Mouse (Mus musculus) lung, postnatal 0 days (tissue): ENCODE measurements around the gene Cdk16. TPM values are rescaled to one million over a fixed set of nuclear protein-coding genes. Genes with fewer than 3 reads are reported as not detected.
A peak's percentile ranks its signal among the peaks of the same experiment; 100 is the strongest.

Experiments used
- ATAC-seq: fragments of 200-750 bp; cut with Nextera tagmentation; 2 replicates; pipeline ENCODE4 v1.8.0; 2017; ENCODE audit warnings: moderate library complexity
- DNase-seq: peaks from one replicate; pipeline ENCODE4 v3.0.0-alpha.2; 2016; ENCODE audit warnings: low spot score
- H3K27ac ChIP-seq: fragments of 300-500 bp; sonication (generic); 2 replicates; pipeline ENCODE4 v1.5.1; 2014; ENCODE audit warnings: antibody characterized with exemption, mild to moderate bottlenecking, low read length, mixed read lengths
- H3K27me3 ChIP-seq: fragments of 300-500 bp; sonication (generic); replicated peaks from 2 replicates; pipeline ENCODE4 v1.6.1; 2014; ENCODE audit warnings: low read length, mixed read lengths; ENCODE audit not compliant: insufficient read depth
- H3K36me3 ChIP-seq: fragments of 300-500 bp; sonication (generic); 2 replicates; pipeline ENCODE4 v1.6.1; 2014; ENCODE audit warnings: low read length, mixed read lengths; ENCODE audit not compliant: insufficient read depth
- H3K4me1 ChIP-seq: fragments of 300-500 bp; sonication (generic); 2 replicates; pipeline ENCODE4 v1.6.1; 2014; ENCODE audit warnings: antibody characterized with exemption, low read depth, low read length, mixed read lengths; ENCODE audit not compliant: insufficient read depth
- H3K4me2 ChIP-seq: fragments of 300-500 bp; sonication (generic); replicated peaks from 2 replicates; pipeline ENCODE4 v1.6.1; 2014; ENCODE audit warnings: low read depth, mild to moderate bottlenecking, low read length, moderate library complexity, mixed read lengths
- H3K4me3 ChIP-seq: fragments of 300-500 bp; sonication (generic); 2 replicates; pipeline ENCODE4 v1.5.1; 2014; ENCODE audit warnings: low read depth, low read length
- H3K9ac ChIP-seq: fragments of 300-500 bp; sonication (generic); replicated peaks from 2 replicates; pipeline ENCODE4 v1.6.1; 2014; ENCODE audit warnings: low read depth, mild to moderate bottlenecking
- H3K9me3 ChIP-seq: fragments of 300-500 bp; sonication (generic); 2 replicates; pipeline ENCODE4 v1.6.1; 2016; ENCODE audit warnings: low read length, mixed read lengths
- CTCF ChIP-seq: IDR thresholded peaks from 2 replicates; pipeline ENCODE4 v1.5.1; 2016; ENCODE audit warnings: antibody characterized with exemption, mild to moderate bottlenecking
- EP300 ChIP-seq: IDR thresholded peaks from 2 replicates; pipeline ENCODE4 v1.6.1; 2016; ENCODE audit warnings: antibody characterized with exemption, mild to moderate bottlenecking, control low read depth
- WGBS: fragments of 180-500 bp; shearing (Covaris S2); extraction: QIAGEN DNeasy Blood & Tissue Kit; methylation state at CpG from one replicate; pipeline ENCODE4 v1.1.7; 2014; 5-methylcytosine and 5-hydroxymethylcytosine counted together
- polyA plus RNA-seq: library from polyadenylated mRNA; unstranded; fragments of >200 nt; fragmentation: Nextera tagmentation; extraction: Ambion mirVana; gene quantifications from 2 replicates; pipeline ENCODE4 v1.2.1, GENCODE M21; 2015

Gene Cdk16
- polyA plus RNA-seq, 1 experiment from 2014 or later, result 60.3 TPM

DNA sequence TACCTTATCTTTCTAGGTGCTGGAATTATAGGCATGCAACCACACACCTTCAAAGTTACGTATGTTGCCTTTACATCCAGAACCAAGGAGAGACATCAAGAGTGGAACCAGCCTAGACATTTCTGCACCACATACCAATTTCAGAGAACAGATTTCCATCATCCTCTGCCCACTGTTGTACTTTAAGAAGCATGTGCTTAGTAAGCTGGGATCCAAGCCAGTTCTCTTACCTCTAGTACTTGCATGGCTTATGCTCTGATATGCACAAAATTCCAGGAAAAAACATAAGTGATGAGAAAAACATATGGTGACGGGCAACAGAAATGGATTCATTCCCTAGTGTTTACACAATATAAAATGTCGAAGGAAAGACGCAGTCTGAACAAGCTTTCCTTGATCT is 48.7 kb downstream of the Cdk16 start:
- Histone ChIP-seq H3K9me3 (no peaks in the 10 kb centered on the region), H3K27me3 (no peaks in the 10 kb centered on the region), H3K36me3 (no peaks in the 10 kb centered on the region), H3K4me3 (no peak overlapping the region), H3K4me1 (no peaks in the 10 kb centered on the region), H3K9ac (no peak overlapping the region), H3K4me2 (no peak overlapping the region), H3K27ac (no peak overlapping the region)
- WGBS, result 50% methylated on average over 4 of the region's 4 CpGs
- TF ChIP-seq EP300, result no peak
- TF ChIP-seq CTCF, result no peak
- ATAC-seq (no peak), DNase-seq (peak; percentile 11)

DNA sequence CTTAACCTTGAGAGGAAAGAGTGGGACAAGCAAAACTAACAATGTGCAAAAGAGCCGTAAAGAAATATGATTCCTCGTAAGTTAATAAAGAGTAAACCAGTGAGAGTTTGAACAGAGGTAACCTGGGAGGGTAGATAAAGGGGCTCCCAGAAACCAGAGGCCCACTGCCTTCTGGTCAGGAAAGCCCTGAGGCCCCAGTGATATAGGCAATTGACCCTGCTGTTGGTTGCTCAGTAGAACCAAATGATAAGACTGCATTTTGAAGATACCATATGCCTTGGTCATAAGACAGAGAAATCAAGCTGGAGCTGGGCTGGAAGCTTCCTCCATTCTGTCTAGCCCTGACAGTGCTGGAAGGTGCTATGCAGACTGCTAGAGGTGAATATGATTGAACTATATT is 61.1 kb downstream of the Cdk16 start:
- Histone ChIP-seq H3K36me3 (no peaks in the 10 kb centered on the region), H3K9ac (no peak overlapping the region), H3K4me1 (no peaks in the 10 kb centered on the region), H3K27me3 (no peaks in the 10 kb centered on the region), H3K4me3 (no peak overlapping the region), H3K27ac (no peak overlapping the region), H3K4me2 (no peak overlapping the region), H3K9me3 (no peaks in the 10 kb centered on the region)
- DNase-seq, result no peak
- TF ChIP-seq EP300 (no peak), CTCF (no peak)
- WGBS, result 74% methylated on average over 2 of the region's 2 CpGs
- ATAC-seq, result no peak

Other genes starting within 250 kb of the Cdk16 start
- 2.3 and 2.7 TPM in 2 replicates for gene Rgn, start 138.2 kb upstream of the Cdk16 start, polyA plus RNA-seq
- 27.2 and 27.3 TPM in 2 replicates for gene Rbm10, start 70.5 kb upstream of the Cdk16 start, polyA plus RNA-seq
- gene Ndufb11, start 70.3 kb upstream of the Cdk16 start, polyA plus RNA-seq, result 266 and 277 TPM in 2 replicates
- gene Uba1, start 29.6 kb upstream of the Cdk16 start, polyA plus RNA-seq, result 78.4 and 83.5 TPM in 2 replicates
- gene Usp11, start 16.0 kb downstream of the Cdk16 start, polyA plus RNA-seq, result 6.5 and 6.6 TPM in 2 replicates
- 73.8 and 74.4 TPM in 2 replicates for gene Araf, start 109.9 kb downstream of the Cdk16 start, polyA plus RNA-seq
- gene Timp1, start 182.2 kb downstream of the Cdk16 start, polyA plus RNA-seq, result 20.2 and 26.5 TPM in 2 replicates
- gene Syn1, start 233.1 kb downstream of the Cdk16 start, polyA plus RNA-seq, result 0.05 TPM in 1 of 2 replicates, not detected in the other
- 11.3 and 14.3 TPM in 2 replicates for gene Cfp, start 243.6 kb downstream of the Cdk16 start, polyA plus RNA-seq